Mouse (Mus musculus): ENCODE measurements around the gene Apom.

- TF ChIP-seq CTCF (IDR thresholded peaks at IDR 0.05; ENCODE audit: control insufficient read depth, insufficient read depth, insufficient read length) (no peak), MAX (IDR thresholded peaks at IDR 0.05) (no peak), MYOG (IDR thresholded peaks at IDR 0.05; ENCODE audit: control insufficient read depth, extremely low read depth, insufficient read length) (no peak), USF1 (IDR thresholded peaks at IDR 0.05; ENCODE audit: low read depth) (no peak)
Measured at GRCm38 (mm10) chr17:35162121-35162520, 30.3 kb upstream of the Apom start.
